Mouse (Mus musculus) G1E (cell line): ENCODE measurements around the gene Zfp446. TPM values are rescaled to one million over a fixed set of nuclear protein-coding genes. Genes with fewer than 3 reads are reported as not detected.

Experiments
- ATAC-seq: 2 replicates; pipeline ENCODE4 v1.8.0; 2016; ENCODE audit warnings: mild to moderate bottlenecking; ENCODE audit not compliant: insufficient number of reproducible peaks, poor library complexity, low FRiP score, severe bottlenecking; ENCODE audit errors: extremely low read depth
- DNase-seq: peaks from one replicate; pipeline ENCODE4 v3.0.0; 2012; ENCODE audit warnings: low spot score
- H3K27me3 ChIP-seq: 2 replicates; pipeline ENCODE4 v1.6.1; 2012; ENCODE audit warnings: mild to moderate bottlenecking, low read length, inconsistent platforms; ENCODE audit not compliant: insufficient read depth
- H3K36me3 ChIP-seq: replicated peaks from 2 replicates; pipeline ENCODE3; 2012; ENCODE audit warnings: mild to moderate bottlenecking, inconsistent platforms
- H3K4me1 ChIP-seq: 2 replicates; pipeline ENCODE4 v1.6.1; 2012; ENCODE audit warnings: low read depth, low read length, inconsistent platforms, mixed read lengths; ENCODE audit not compliant: insufficient read depth
- H3K4me3 ChIP-seq: 2 replicates; pipeline ENCODE4 v1.5.1; 2012; ENCODE audit warnings: low read depth, mild to moderate bottlenecking, inconsistent platforms, low read length, moderate library complexity, mixed read lengths
- H3K9me3 ChIP-seq: replicated peaks from 2 replicates; pipeline ENCODE4 v1.6.1; 2012; ENCODE audit warnings: inconsistent platforms
- CTCF ChIP-seq: IDR thresholded peaks from 2 replicates; pipeline ENCODE4 v1.5.1; 2012; ENCODE audit warnings: low read depth, low read length, inconsistent platforms, mixed read lengths
- GATA1 ChIP-seq: IDR thresholded peaks from 2 replicates; pipeline ENCODE4 v1.6.1; 2012; ENCODE audit warnings: borderline replicate concordance, low read length, inconsistent platforms, mixed read lengths
- GATA2 ChIP-seq: IDR thresholded peaks from 2 replicates; pipeline ENCODE4 v1.6.1; 2012; ENCODE audit warnings: low read depth, low read length, inconsistent platforms, borderline replicate concordance
- POLR2AphosphoS5 ChIP-seq: IDR thresholded peaks from 2 replicates; pipeline ENCODE4 v1.6.1; 2012; ENCODE audit warnings: low read depth, low read length, inconsistent platforms; ENCODE audit not compliant: insufficient replicate concordance
- polyA plus RNA-seq: library from polyadenylated mRNA; stranded (reverse); fragments of >175 nt; gene quantifications from 2 replicates; pipeline ENCODE4 v1.2.3, GENCODE M21; 2012
- total RNA-seq, 2 experiments: library from RNA; stranded (forward) in 1 of 2; stranded (reverse) in 1 of 2; fragments of 200-1000 nt in 1 of 2; fragments of >200 nt in 1 of 2; fragmentation: Nextera tagmentation in 1 of 2; gene quantifications; 2 replicates each; pipeline ENCODE4 v1.2.3; 2014 to 2017

Gene Zfp446
- total and polyA plus RNA-seq, 3 experiments, result 3.7 to 6.1 (median 4.1) TPM

DNA sequence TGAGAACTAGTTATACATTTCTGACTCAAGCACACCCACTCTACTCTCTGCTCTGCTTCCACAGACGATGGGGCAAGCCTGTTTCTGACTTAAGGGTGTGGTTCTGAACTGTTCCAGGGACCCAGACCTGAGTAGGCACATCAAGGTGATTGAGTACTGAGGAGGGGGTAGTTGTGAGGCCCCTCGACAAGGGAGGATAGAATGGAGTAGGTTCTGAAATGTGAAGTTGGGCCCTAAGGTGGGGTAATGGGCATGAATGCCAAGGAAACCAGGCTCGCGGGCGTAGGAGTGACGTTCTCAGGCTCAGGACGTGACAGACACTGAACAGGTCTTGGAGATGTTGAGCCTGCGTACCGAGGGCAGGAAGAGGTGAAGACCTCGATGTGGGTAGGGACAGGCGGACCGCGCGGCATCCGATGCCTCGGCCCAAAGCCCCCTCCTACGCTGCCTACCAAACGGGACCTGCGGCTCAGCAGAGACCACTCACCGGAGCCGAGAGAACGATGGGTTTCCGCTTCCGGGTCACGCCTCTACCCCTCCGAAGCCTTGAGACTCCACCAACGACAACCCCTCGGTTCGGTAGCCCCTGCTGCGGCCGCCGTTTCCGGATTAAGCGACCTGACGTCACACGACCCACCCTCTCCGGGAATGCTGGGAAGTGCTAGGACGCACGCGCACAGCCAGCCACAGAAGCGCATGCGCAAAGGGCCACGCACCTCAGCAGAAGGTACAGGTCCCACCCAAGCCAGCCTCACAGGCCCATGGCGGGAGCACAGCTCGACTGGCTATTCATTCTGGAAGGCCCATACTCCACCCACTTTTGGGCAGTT is 56.7 kb downstream of the Zfp446 start, which contains the start of gene Chmp2a:
Chmp2a (minus strand) TSS at position 660 of the 830 bp plus-strand sequence.
- H3K36me3 ChIP-seq, result peaks cover 73% of the 10 kb centered on the region
- H3K9me3 ChIP-seq, result no peaks in the 10 kb centered on the region
- H3K4me1 ChIP-seq, result peaks cover 73% of the 10 kb centered on the region
- ATAC-seq (peak; percentile 73), DNase-seq (peak; percentile 93)
- H3K27me3 ChIP-seq, result no peaks in the 10 kb centered on the region
- peak within 1 kb of the TSS; percentile 83 for H3K4me3 ChIP-seq
- TF ChIP-seq CTCF (no peak), GATA2 (no peak), POLR2AphosphoS5 (peak; percentile 94; the same call in 1 of the 2 replicates), GATA1 (no peak)

Other genes starting within 250 kb of the Zfp446 start
- gene Vmn2r56, start 242.8 kb upstream of the Zfp446 start, total RNA-seq (2014; fragmentation: Nextera tagmentation), result not detected in 2 replicates
- gene Vmn2r56, start 242.8 kb upstream of the Zfp446 start, total RNA-seq (2017), result 0.06 and 0.11 TPM in 2 replicates
- not detected in 2 replicates for gene Vmn2r56, start 242.8 kb upstream of the Zfp446 start, polyA plus RNA-seq
- gene Zscan18, start 174.2 kb upstream of the Zfp446 start, total RNA-seq (2014; fragmentation: Nextera tagmentation), result not detected in 2 replicates
- 0.12 and 0.22 TPM in 2 replicates for gene Zscan18, start 174.2 kb upstream of the Zfp446 start, total RNA-seq (2017)
- gene Zscan18, start 174.2 kb upstream of the Zfp446 start, polyA plus RNA-seq, result not detected in 2 replicates
- 25.6 and 27.4 TPM in 2 replicates for gene Zfp329, start 159.0 kb upstream of the Zfp446 start, total RNA-seq (2014; fragmentation: Nextera tagmentation)
- gene Zfp329, start 159.0 kb upstream of the Zfp446 start, total RNA-seq (2017), result 15.5 and 22.2 TPM in 2 replicates
- gene Zfp329, start 159.0 kb upstream of the Zfp446 start, polyA plus RNA-seq, result 0.27 and 0.33 TPM in 2 replicates
- gene Zfp110, start 143.1 kb upstream of the Zfp446 start, total RNA-seq (2014; fragmentation: Nextera tagmentation), result 53.1 and 62.7 TPM in 2 replicates
- gene Zfp110, start 143.1 kb upstream of the Zfp446 start, total RNA-seq (2017), result 58.4 and 59.9 TPM in 2 replicates
- 2.5 and 3.2 TPM in 2 replicates for gene Zfp110, start 143.1 kb upstream of the Zfp446 start, polyA plus RNA-seq
- 8.3 and 9.3 TPM in 2 replicates for gene Zfp128, start 96.7 kb upstream of the Zfp446 start, total RNA-seq (2014; fragmentation: Nextera tagmentation)
- gene Zfp128, start 96.7 kb upstream of the Zfp446 start, total RNA-seq (2017), result 3.8 and 4.5 TPM in 2 replicates
- 0.61 and 0.72 TPM in 2 replicates for gene Zfp128, start 96.7 kb upstream of the Zfp446 start, polyA plus RNA-seq
- gene Zscan22, start 80.0 kb upstream of the Zfp446 start, total RNA-seq (2014; fragmentation: Nextera tagmentation), result 23.9 and 25.0 TPM in 2 replicates
- gene Zscan22, start 80.0 kb upstream of the Zfp446 start, total RNA-seq (2017), result 4.1 and 4.5 TPM in 2 replicates
- gene Zscan22, start 80.0 kb upstream of the Zfp446 start, polyA plus RNA-seq, result 2.8 and 3.5 TPM in 2 replicates
- gene Rps5, start 55.6 kb upstream of the Zfp446 start, total RNA-seq (2014; fragmentation: Nextera tagmentation), result 1,720 and 1,839 TPM in 2 replicates
- gene Rps5, start 55.6 kb upstream of the Zfp446 start, total RNA-seq (2017), result 880 and 1,074 TPM in 2 replicates
- 1,806 and 2,694 TPM in 2 replicates for gene Rps5, start 55.6 kb upstream of the Zfp446 start, polyA plus RNA-seq
- gene Rnf225, start 50.4 kb upstream of the Zfp446 start, total RNA-seq (2014; fragmentation: Nextera tagmentation), result 0.29 and 0.98 TPM in 2 replicates
- 0.76 and 0.81 TPM in 2 replicates for gene Rnf225, start 50.4 kb upstream of the Zfp446 start, total RNA-seq (2017)
- gene Rnf225, start 50.4 kb upstream of the Zfp446 start, polyA plus RNA-seq, result 1.0 and 1.3 TPM in 2 replicates
- 3.7 and 5.9 TPM in 2 replicates for gene Zfp324, start 12.0 kb upstream of the Zfp446 start, total RNA-seq (2014; fragmentation: Nextera tagmentation)
- 6.2 and 7.0 TPM in 2 replicates for gene Zfp324, start 12.0 kb upstream of the Zfp446 start, total RNA-seq (2017)
- gene Zfp324, start 12.0 kb upstream of the Zfp446 start, polyA plus RNA-seq, result 2.4 and 2.7 TPM in 2 replicates
- not detected in 2 replicates for gene Slc27a5, start 20.3 kb downstream of the Zfp446 start, total RNA-seq (2014; fragmentation: Nextera tagmentation)
- 0.12 and 0.22 TPM in 2 replicates for gene Slc27a5, start 20.3 kb downstream of the Zfp446 start, total RNA-seq (2017)
- not detected in 2 replicates for gene Slc27a5, start 20.3 kb downstream of the Zfp446 start, polyA plus RNA-seq
- gene Trim28, start 21.3 kb downstream of the Zfp446 start, total RNA-seq (2014; fragmentation: Nextera tagmentation), result 324 and 384 TPM in 2 replicates
- gene Trim28, start 21.3 kb downstream of the Zfp446 start, total RNA-seq (2017), result 506 and 524 TPM in 2 replicates
- 193 and 221 TPM in 2 replicates for gene Trim28, start 21.3 kb downstream of the Zfp446 start, polyA plus RNA-seq
- gene Zbtb45, start 32.2 kb downstream of the Zfp446 start, total RNA-seq (2014; fragmentation: Nextera tagmentation), result 9.6 and 12.6 TPM in 2 replicates
- gene Zbtb45, start 32.2 kb downstream of the Zfp446 start, total RNA-seq (2017), result 8.7 and 9.0 TPM in 2 replicates
- 99.1 and 126 TPM in 2 replicates for gene Zbtb45, start 32.2 kb downstream of the Zfp446 start, polyA plus RNA-seq
- 148 and 163 TPM in 2 replicates for gene Chmp2a, start 57.0 kb downstream of the Zfp446 start, total RNA-seq (2014; fragmentation: Nextera tagmentation)
- 178 and 188 TPM in 2 replicates for gene Chmp2a, start 57.0 kb downstream of the Zfp446 start, total RNA-seq (2017)
- 141 and 289 TPM in 2 replicates for gene Chmp2a, start 57.0 kb downstream of the Zfp446 start, polyA plus RNA-seq
- gene Ube2m, start 60.4 kb downstream of the Zfp446 start, total RNA-seq (2014; fragmentation: Nextera tagmentation), result 250 and 290 TPM in 2 replicates
- 151 and 162 TPM in 2 replicates for gene Ube2m, start 60.4 kb downstream of the Zfp446 start, total RNA-seq (2017)
- 150 and 170 TPM in 2 replicates for gene Ube2m, start 60.4 kb downstream of the Zfp446 start, polyA plus RNA-seq
- gene Mzf1, start 76.9 kb downstream of the Zfp446 start, total RNA-seq (2014; fragmentation: Nextera tagmentation), result not detected in 2 replicates
- 0.17 and 0.22 TPM in 2 replicates for gene Mzf1, start 76.9 kb downstream of the Zfp446 start, total RNA-seq (2017)
- gene Mzf1, start 76.9 kb downstream of the Zfp446 start, polyA plus RNA-seq, result 0.07 and 0.11 TPM in 2 replicates
- not detected in 2 replicates for gene Vmn1r85, start 117.3 kb downstream of the Zfp446 start, total RNA-seq (2014; fragmentation: Nextera tagmentation)
- gene Vmn1r85, start 117.3 kb downstream of the Zfp446 start, total RNA-seq (2017), result under 0.01 and 0.44 TPM in 2 replicates
- gene Vmn1r85, start 117.3 kb downstream of the Zfp446 start, polyA plus RNA-seq, result not detected in 2 replicates
- gene Vmn1r86, start 142.1 kb downstream of the Zfp446 start, total RNA-seq (2014; fragmentation: Nextera tagmentation), result not detected in 2 replicates
- 0.06 and 0.11 TPM in 2 replicates for gene Vmn1r86, start 142.1 kb downstream of the Zfp446 start, total RNA-seq (2017)
- gene Vmn1r86, start 142.1 kb downstream of the Zfp446 start, polyA plus RNA-seq, result not detected in 2 replicates
- not detected in 2 replicates for gene Vmn1r87, start 162.3 kb downstream of the Zfp446 start, total RNA-seq (2014; fragmentation: Nextera tagmentation)
- gene Vmn1r87, start 162.3 kb downstream of the Zfp446 start, total RNA-seq (2017), result 0.12 and 0.60 TPM in 2 replicates
- gene Vmn1r87, start 162.3 kb downstream of the Zfp446 start, polyA plus RNA-seq, result not detected in 2 replicates
- not detected in 2 replicates for gene Vmn1r88, start 181.7 kb downstream of the Zfp446 start, total RNA-seq (2014; fragmentation: Nextera tagmentation)
- gene Vmn1r88, start 181.7 kb downstream of the Zfp446 start, total RNA-seq (2017), result 0.06 and 0.22 TPM in 2 replicates
- gene Vmn1r88, start 181.7 kb downstream of the Zfp446 start, polyA plus RNA-seq, result not detected in 2 replicates
- gene Vmn1r89, start 235.2 kb downstream of the Zfp446 start, total RNA-seq (2014; fragmentation: Nextera tagmentation), result not detected in 2 replicates
- gene Vmn1r89, start 235.2 kb downstream of the Zfp446 start, total RNA-seq (2017), result 0.27 TPM in 1 of 2 replicates, not detected in the other
- not detected in 2 replicates for gene Vmn1r89, start 235.2 kb downstream of the Zfp446 start, polyA plus RNA-seq